Mouse (Mus musculus): Measurements from ENCODE around the gene Slxl1. TPM values are rescaled to one million over a fixed set of nuclear protein-coding genes. Genes with fewer than 3 reads are reported as not detected.
"Not testable (repeated sequence)": the region's sequence is repeated elsewhere in the genome, so short reads cannot be mapped to it uniquely, and the experiment has no call there.

Slxl1 gene
- not detected in 2 replicates for polyA plus RNA-seq (2011; ENCODE audit: insufficient read depth, insufficient read length, low replicate concordance, missing spikeins)

- H3K4me1 ChIP-seq (ENCODE audit: control insufficient read depth, insufficient read depth, low read length); H3K27ac ChIP-seq (ENCODE audit: control insufficient read depth, insufficient read depth, low read depth, low read length, poor library complexity); H3K4me3 ChIP-seq (replicated peaks; ENCODE audit: control insufficient read depth, low read depth, low read length): not testable (repeated sequence)
- no CpG with 5 or more reads among the region's 6 CpGs for WGBS
Observed at GRCm38 (mm10) chrX:55226576-55226975, at the start of gene Slxl1. TSS of gene Slxl1 (plus strand) at chrX:55226876.
